In genomic region chr7:144175025-144175424, GRCm38 (mm10) we compare ENCODE assay signal across 9 mouse cellular contexts.
DNase-seq lines count a peak whose midpoint lies in the region; ATAC-seq and TF ChIP-seq lines count a peak whose summit lies in the region.
"Had no signal": no experiment of that assay in that cellular context is flagged by ENCODE, and none has a peak within 500 bp of the region (broad histone marks: within the 10 kb centered on the region; RNA-seq: fewer than 3 reads in every experiment).

No protein-coding gene starts in this region.

- H3K4me2 ChIP-seq in hindbrain, embryonic 12.5 days (replicated peaks) = peak overlapping the region; percentile 65
- peak overlapping the region; percentile 67 for H3K4me2 ChIP-seq in neural tube, embryonic 13.5 days
- H3K4me2 ChIP-seq in liver, embryonic 11.5 days = no peak overlapping the region

- H3K9ac ChIP-seq in hindbrain, embryonic 12.5 days = no peak overlapping the region
- peak overlapping the region; percentile 79 for H3K9ac ChIP-seq in neural tube, embryonic 13.5 days
- H3K9ac ChIP-seq in liver, embryonic 11.5 days (ENCODE audit: low read depth, low read length) = no peak overlapping the region

- H3K4me1 ChIP-seq in hindbrain, embryonic 12.5 days = peaks cover 10% of the 10 kb centered on the region
- H3K4me1 ChIP-seq in neural tube, embryonic 13.5 days (replicated peaks) = peaks cover 40% of the 10 kb centered on the region
- H3K4me1 ChIP-seq in liver, embryonic 11.5 days (replicated peaks; ENCODE audit: control insufficient read depth, insufficient read depth, low read length) = no peaks in the 10 kb centered on the region

- peak overlapping the region; percentile 65 for H3K4me3 ChIP-seq in layer of hippocampus, adult 2 months
- H3K4me3 ChIP-seq in hindbrain, embryonic 12.5 days = peak overlapping the region; percentile 37
- H3K4me3 ChIP-seq in neural tube, embryonic 13.5 days = peak overlapping the region; percentile 49
- no peak overlapping the region for H3K4me3 ChIP-seq in liver, embryonic 11.5 days (ENCODE audit: low read depth, low read length)

- H3K9me3 ChIP-seq in hindbrain, embryonic 12.5 days (replicated peaks) = no peaks in the 10 kb centered on the region
- H3K9me3 ChIP-seq in neural tube, embryonic 13.5 days = no peaks in the 10 kb centered on the region
- H3K9me3 ChIP-seq in liver, embryonic 11.5 days (ENCODE audit: control insufficient read depth, low read length) = no peaks in the 10 kb centered on the region

- 23% methylated on average over 7 of the region's 7 CpGs for WGBS in hindbrain, embryonic 12.5 days
- WGBS in neural tube, embryonic 13.5 days = 19% methylated on average over 7 of the region's 7 CpGs
- WGBS in liver, embryonic 11.5 days = 28% methylated on average over 7 of the region's 7 CpGs

- DNase-seq in adrenal gland, postnatal 10 days = peak; percentile 14
- DNase-seq in adrenal gland, adult 18-20 months (ENCODE audit: low spot score in 2 of 2) = no peak
- DNase-seq in layer of hippocampus, adult 2 months (ENCODE audit: low spot score in 2 of 2) = no peak
- no peak for DNase-seq in layer of hippocampus, adult 11-12 months (ENCODE audit: low spot score)
- DNase-seq in gastrocnemius, postnatal 36 days = no peak
- DNase-seq in liver, embryonic 11.5 days (ENCODE audit: low spot score) = no peak
- DNase-seq: lung, postnatal 10 days had no signal

- no peaks in the 10 kb centered on the region for H3K36me3 ChIP-seq in hindbrain, embryonic 12.5 days
- H3K36me3 ChIP-seq in neural tube, embryonic 13.5 days = no peaks in the 10 kb centered on the region
- no peaks in the 10 kb centered on the region for H3K36me3 ChIP-seq in liver, embryonic 11.5 days (ENCODE audit: control insufficient read depth, insufficient read depth, low read length)

- no peak for ATAC-seq in hindbrain, embryonic 12.5 days (ENCODE audit: low FRiP score)
- ATAC-seq in neural tube, embryonic 13.5 days (ENCODE audit: low read depth) = peak; percentile 8; the same call in 1 of the 2 replicates
- ATAC-seq in liver, embryonic 11.5 days (replicated peaks; ENCODE audit: low FRiP score) = no peak

- peaks cover 42% of the 10 kb centered on the region for H3K27me3 ChIP-seq in hindbrain, embryonic 12.5 days
- H3K27me3 ChIP-seq in neural tube, embryonic 13.5 days = peaks cover 8% of the 10 kb centered on the region; the same call in 1 of the 2 replicates
- peaks cover 22% of the 10 kb centered on the region for H3K27me3 ChIP-seq in liver, embryonic 11.5 days (replicated peaks; ENCODE audit: control insufficient read depth, insufficient read depth, low read length)

- no peak for TF ChIP-seq CTCF in layer of hippocampus, adult 2 months (conservative IDR thresholded peaks at IDR 0.05)

- intact Hi-C loops in gastrocnemius, postnatal 36 days (cut with DNase I) = no loop called here

- peak overlapping the region; percentile 94 for H3K27ac ChIP-seq in layer of hippocampus, adult 2 months
- no peak overlapping the region for H3K27ac ChIP-seq in hindbrain, embryonic 12.5 days
- peak overlapping the region; percentile 89 for H3K27ac ChIP-seq in neural tube, embryonic 13.5 days (replicated peaks)
- H3K27ac ChIP-seq in liver, embryonic 11.5 days (ENCODE audit: low read depth, low read length) = no peak overlapping the region

Comparison
In these comparisons a context has a peak if more than half of its experiments do, and no peak if none do; other contexts are left out.
1. H3K27ac ChIP-seq: peak in layer of hippocampus, adult 2 months (single experiment) and neural tube, embryonic 13.5 days (single experiment); none in hindbrain, embryonic 12.5 days (single experiment) and liver, embryonic 11.5 days (single experiment).